In the genomic region with DNA sequence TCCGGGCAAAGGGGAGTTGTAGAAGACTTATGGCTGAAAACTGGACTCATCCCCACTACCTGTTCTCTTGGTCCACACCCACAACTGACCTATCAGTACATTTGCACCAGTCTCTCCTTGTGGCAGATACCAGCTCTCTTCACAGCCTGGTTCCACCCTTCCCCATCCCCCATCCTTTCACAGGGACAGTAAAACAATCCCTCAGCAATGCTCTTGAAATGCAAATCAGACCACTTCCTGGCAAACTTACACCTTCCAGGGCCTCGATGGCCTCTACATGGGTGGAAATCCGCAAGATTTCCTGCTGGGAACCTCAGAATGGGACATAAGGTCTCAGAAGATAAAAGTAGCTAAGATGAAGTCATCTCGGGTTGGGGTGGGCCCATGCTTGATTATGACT, we compare ENCODE assay signal across 14 mouse cellular contexts. TPM values are rescaled to one million over a fixed set of nuclear protein-coding genes. Genes with fewer than 3 reads are reported as not detected.
DNase-seq lines count a peak whose midpoint lies in the region; ATAC-seq lines count a peak whose summit lies in the region.
"Had no signal": no experiment of that assay in that cellular context is flagged by ENCODE, and none has a peak within 500 bp of the region (broad histone marks: within the 10 kb centered on the region; RNA-seq: fewer than 3 reads in every experiment).

No protein-coding gene starts in this region.

- H3K4me1 ChIP-seq in hindbrain, embryonic 12.5 days: peaks cover 11% of the 10 kb centered on the region
- peaks cover 10% of the 10 kb centered on the region for H3K4me1 ChIP-seq in hindbrain, embryonic 16.5 days (ENCODE audit: control insufficient read depth, insufficient read depth, low read depth, low read length)
- peaks cover 16% of the 10 kb centered on the region; the same call in 1 of the 2 replicates for H3K4me1 ChIP-seq in neural tube, embryonic 15.5 days

- no peak overlapping the region for H3K4me2 ChIP-seq in hindbrain, embryonic 12.5 days (replicated peaks)
- no peak overlapping the region for H3K4me2 ChIP-seq in hindbrain, embryonic 16.5 days (ENCODE audit: low read length)
- no peak overlapping the region for H3K4me2 ChIP-seq in neural tube, embryonic 15.5 days
- H3K4me2 ChIP-seq: limb, embryonic 15.5 days had no signal

- WGBS in hindbrain, embryonic 12.5 days: 29% methylated on average over 4 of the region's 4 CpGs
- 24% methylated on average over 4 of the region's 4 CpGs for WGBS in hindbrain, embryonic 16.5 days
- WGBS in neural tube, embryonic 15.5 days: 12% methylated on average over 4 of the region's 4 CpGs

- H3K36me3 ChIP-seq in hindbrain, embryonic 12.5 days: no peaks in the 10 kb centered on the region
- H3K36me3 ChIP-seq in hindbrain, embryonic 16.5 days (ENCODE audit: control insufficient read depth, insufficient read depth, low read length): peaks cover 6% of the 10 kb centered on the region; the same call in 1 of the 2 replicates
- H3K36me3 ChIP-seq in neural tube, embryonic 15.5 days: no peaks in the 10 kb centered on the region; the same call in 1 of the 2 replicates

- H3K27ac ChIP-seq in hindbrain, embryonic 12.5 days: no peak overlapping the region
- no peak overlapping the region; the same call in 1 of the 2 replicates for H3K27ac ChIP-seq in hindbrain, embryonic 16.5 days (ENCODE audit: low read depth, low read length)
- peak overlapping the region; percentile 28; the same call in 1 of the 2 replicates for H3K27ac ChIP-seq in neural tube, embryonic 15.5 days (replicated peaks)
- H3K27ac ChIP-seq: limb, embryonic 15.5 days had no signal

- no peak for DNase-seq in neural tube, embryonic 10.5 days (ENCODE audit: extremely low spot score, low spot score)
- DNase-seq in left cerebral cortex, adult 18-20 months (ENCODE audit: low spot score in 2 of 2): no peak
- no peak for DNase-seq in kidney, adult 8-10 months
- DNase-seq: adrenal gland, postnatal 25 days; cerebellum, adult 8-10 months; kidney, postnatal 4 days; lung, postnatal 14 days; right cerebral cortex, adult 18-20 months had no signal

- H3K9ac ChIP-seq in hindbrain, embryonic 12.5 days: peak overlapping the region; percentile 27; the same call in 1 of the 2 replicates
- no peak overlapping the region for H3K9ac ChIP-seq in hindbrain, embryonic 16.5 days (ENCODE audit: low read depth, low read length)
- H3K9ac ChIP-seq in neural tube, embryonic 15.5 days (replicated peaks): no peak overlapping the region
- H3K9ac ChIP-seq: limb, embryonic 15.5 days had no signal

- no peak for ATAC-seq in hindbrain, embryonic 12.5 days (ENCODE audit: low FRiP score)
- no peak for ATAC-seq in hindbrain, embryonic 16.5 days
- no peak for ATAC-seq in neural tube, embryonic 15.5 days (ENCODE audit: low FRiP score)
- peak; percentile 62 for ATAC-seq in erythroid progenitor cell, adult 5-6 weeks (replicated peaks; ENCODE audit: low FRiP score, poor library complexity, severe bottlenecking)
- ATAC-seq: forebrain, embryonic 14.5 days had no signal

- no peaks in the 10 kb centered on the region for H3K9me3 ChIP-seq in hindbrain, embryonic 12.5 days (replicated peaks)
- no peaks in the 10 kb centered on the region for H3K9me3 ChIP-seq in hindbrain, embryonic 16.5 days (ENCODE audit: control insufficient read depth, low read length)
- H3K9me3 ChIP-seq in neural tube, embryonic 15.5 days (replicated peaks): no peaks in the 10 kb centered on the region
- H3K9me3 ChIP-seq: limb, embryonic 15.5 days had no signal

- H3K27me3 ChIP-seq in hindbrain, embryonic 12.5 days: no peaks in the 10 kb centered on the region
- H3K27me3 ChIP-seq in hindbrain, embryonic 16.5 days (replicated peaks; ENCODE audit: control insufficient read depth, insufficient read depth, low read length): no peaks in the 10 kb centered on the region
- no peaks in the 10 kb centered on the region for H3K27me3 ChIP-seq in neural tube, embryonic 15.5 days (replicated peaks)
- H3K27me3 ChIP-seq: limb, embryonic 15.5 days had no signal

- no peak overlapping the region for H3K4me3 ChIP-seq in hindbrain, embryonic 12.5 days
- no peak overlapping the region for H3K4me3 ChIP-seq in hindbrain, embryonic 16.5 days (ENCODE audit: low read length)
- no peak overlapping the region for H3K4me3 ChIP-seq in neural tube, embryonic 15.5 days (replicated peaks)
- H3K4me3 ChIP-seq: limb, embryonic 15.5 days had no signal

RNA-seq across cellular contexts. Expression of gene Jade2, which starts 34.7 kb away (rescaled TPM):
- 0.83 and 1.0 TPM in 2 replicates for polyA plus RNA-seq in hindbrain, embryonic 12.5 days (2016; fragmentation: Nextera tagmentation; extraction: Ambion mirVana)
- 1.1 TPM in 2 replicates for polyA plus RNA-seq in hindbrain, embryonic 16.5 days (2015; fragmentation: Nextera tagmentation; extraction: Ambion mirVana)
- 0.69 and 1.6 TPM in 2 replicates for polyA plus RNA-seq in neural tube, embryonic 15.5 days (2015; fragmentation: Nextera tagmentation; extraction: Ambion mirVana)
- total RNA-seq in erythroid progenitor cell, adult 5-6 weeks (2015; ENCODE audit: low replicate concordance): 4.3 and 4.6 TPM in 2 replicates
- 5.6 and 5.9 TPM in 2 replicates for total RNA-seq in erythroid progenitor cell, adult 5-6 weeks (2017; ENCODE audit: low replicate concordance)
- 10 to 100 TPM; 65.4 to 70.5 TPM for total RNA-seq in left cerebral cortex, adult 18-20 months (2021)

RNA-seq across cellular contexts. Expression of gene Sar1b, which starts 59.2 kb away (rescaled TPM):
- polyA plus RNA-seq in hindbrain, embryonic 12.5 days (2016; fragmentation: Nextera tagmentation; extraction: Ambion mirVana): 125 and 126 TPM in 2 replicates
- polyA plus RNA-seq in hindbrain, embryonic 16.5 days (2015; fragmentation: Nextera tagmentation; extraction: Ambion mirVana): 207 and 222 TPM in 2 replicates
- 207 and 237 TPM in 2 replicates for polyA plus RNA-seq in neural tube, embryonic 15.5 days (2015; fragmentation: Nextera tagmentation; extraction: Ambion mirVana)
- total RNA-seq in erythroid progenitor cell, adult 5-6 weeks (2015; ENCODE audit: low replicate concordance): 32.7 and 43.2 TPM in 2 replicates
- 12.3 and 12.7 TPM in 2 replicates for total RNA-seq in erythroid progenitor cell, adult 5-6 weeks (2017; ENCODE audit: low replicate concordance)
- 10 to 100 TPM; 67.7 to 71.7 TPM for total RNA-seq in left cerebral cortex, adult 18-20 months (2021)

RNA-seq across cellular contexts. Expression of gene Sec24a, which starts 59.3 kb away (rescaled TPM):
- polyA plus RNA-seq in hindbrain, embryonic 12.5 days (2016; fragmentation: Nextera tagmentation; extraction: Ambion mirVana): 16.4 and 18.1 TPM in 2 replicates
- polyA plus RNA-seq in hindbrain, embryonic 16.5 days (2015; fragmentation: Nextera tagmentation; extraction: Ambion mirVana): 12.0 and 15.0 TPM in 2 replicates
- 14.7 and 16.0 TPM in 2 replicates for polyA plus RNA-seq in neural tube, embryonic 15.5 days (2015; fragmentation: Nextera tagmentation; extraction: Ambion mirVana)
- 4.7 and 11.7 TPM in 2 replicates for total RNA-seq in erythroid progenitor cell, adult 5-6 weeks (2015; ENCODE audit: low replicate concordance)
- total RNA-seq in erythroid progenitor cell, adult 5-6 weeks (2017; ENCODE audit: low replicate concordance): 2.2 and 2.5 TPM in 2 replicates
- total RNA-seq in left cerebral cortex, adult 18-20 months (2021): 10 to 100 TPM; 17.3 to 18.7 TPM
